ENCODE assay signal across 8 mouse cellular contexts in genomic region chr7:27178324-27179216, GRCm38 (mm10). TPM values are rescaled to one million over a fixed set of nuclear protein-coding genes. Genes with fewer than 3 reads are reported as not detected.
DNase-seq lines count a peak whose midpoint lies in the region; ATAC-seq and TF ChIP-seq lines count a peak whose summit lies in the region.

Gene Rab4b (minus strand): TSS chr7:27178896.

- DNase-seq in G1E (ENCODE audit: low spot score), result peak; percentile 99
- peak; percentile 99 to 100 for DNase-seq in cerebellum, adult 18-20 months
- peak; percentile 97 to 99 for DNase-seq in heart, postnatal 36 days
- peak; percentile 99 to 100 for DNase-seq in layer of hippocampus, adult 2 months (ENCODE audit: low spot score in 2 of 2)
- DNase-seq in lung, embryonic 14.5 days, result peak; percentile 99
- DNase-seq in thymus, adult 2 months, result peak; percentile 100

- no peaks in the 10 kb centered on the region for H3K9me3 ChIP-seq in G1E (replicated peaks)
- no peaks in the 10 kb centered on the region for H3K9me3 ChIP-seq in forebrain, embryonic 16.5 days (ENCODE audit: control insufficient read depth, low read length)
- H3K9me3 ChIP-seq in lung, embryonic 14.5 days (ENCODE audit: low read depth, low read length), result no peaks in the 10 kb centered on the region

- peaks cover 43% of the 10 kb centered on the region for H3K4me1 ChIP-seq in G1E (ENCODE audit: insufficient read depth, low read depth, low read length)
- peaks cover 11% of the 10 kb centered on the region for H3K4me1 ChIP-seq in forebrain, embryonic 16.5 days (replicated peaks; ENCODE audit: control insufficient read depth, insufficient read depth, low read length)
- peaks cover 9% of the 10 kb centered on the region for H3K4me1 ChIP-seq in lung, embryonic 14.5 days (ENCODE audit: insufficient read depth)
- no peaks in the 10 kb centered on the region for H3K4me1 ChIP-seq in olfactory bulb, adult 2 months (ENCODE audit: control insufficient read depth, insufficient read depth, low read length)
- no peaks in the 10 kb centered on the region for H3K4me1 ChIP-seq in thymus, adult 2 months (replicated peaks; ENCODE audit: control insufficient read depth, insufficient read depth, low read length)

- peak within 1 kb of the TSS; percentile 61 for H3K9ac ChIP-seq in forebrain, embryonic 16.5 days (replicated peaks; ENCODE audit: low read depth, low read length)
- H3K9ac ChIP-seq in lung, embryonic 14.5 days, result peak within 1 kb of the TSS; percentile 48

- intact Hi-C loops in heart, postnatal 36 days (cut with DNase I), result loop anchor here (1.0 to 2.0 kb wide), 2 partner anchors 16 to 17 kb away; partner anchors contain the start of gene BC024978

- H3K36me3 ChIP-seq in G1E (replicated peaks), result peaks cover 50% of the 10 kb centered on the region
- H3K36me3 ChIP-seq in forebrain, embryonic 16.5 days (ENCODE audit: control insufficient read depth, insufficient read depth), result peaks cover 7% of the 10 kb centered on the region; the same call in 1 of the 2 replicates
- peaks cover 27% of the 10 kb centered on the region; the same call in 1 of the 2 replicates for H3K36me3 ChIP-seq in lung, embryonic 14.5 days (ENCODE audit: insufficient read depth)
- peaks cover 5% of the 10 kb centered on the region; the same call in 1 of the 2 replicates for H3K36me3 ChIP-seq in thymus, adult 2 months (ENCODE audit: control insufficient read depth, insufficient read depth, low read length)

- H3K27ac ChIP-seq in forebrain, embryonic 16.5 days (ENCODE audit: low read length), result peak within 1 kb of the TSS; percentile 88
- H3K27ac ChIP-seq in layer of hippocampus, adult 2 months, result peak within 1 kb of the TSS; percentile 92
- H3K27ac ChIP-seq in lung, embryonic 14.5 days (ENCODE audit: low read depth), result peak within 1 kb of the TSS; percentile 92
- H3K27ac ChIP-seq in olfactory bulb, adult 2 months (ENCODE audit: insufficient read depth, low read depth, low read length), result peak within 1 kb of the TSS; percentile 85
- peak within 1 kb of the TSS; percentile 69 for H3K27ac ChIP-seq in thymus, adult 2 months (ENCODE audit: control insufficient read depth, insufficient read depth, low read length)

- peak; percentile 92 for ATAC-seq in G1E (ENCODE audit: extremely low read depth, insufficient number of reproducible peaks, low FRiP score, poor library complexity, severe bottlenecking)
- ATAC-seq in forebrain, embryonic 16.5 days, result peak; percentile 98
- ATAC-seq in lung, embryonic 14.5 days (ENCODE audit: insufficient read depth), result peak; percentile 97

- under 1% methylated on average over 52 of the region's 53 CpGs for WGBS in forebrain, embryonic 16.5 days
- under 1% methylated on average over 53 of the region's 53 CpGs for WGBS in lung, embryonic 14.5 days
- WGBS in olfactory bulb, adult 2 months, result under 1% methylated on average over 53 of the region's 53 CpGs
- WGBS in thymus, adult 2 months, result under 1% methylated on average over 53 of the region's 53 CpGs

- TF ChIP-seq CTCF in G1E (IDR thresholded peaks at IDR 0.05; ENCODE audit: low read depth, low read length), result no peak
- peak; percentile 79 for TF ChIP-seq CTCF in layer of hippocampus, adult 2 months (conservative IDR thresholded peaks at IDR 0.05)
- peak; percentile 75 for TF ChIP-seq CTCF in lung, embryonic 14.5 days (IDR thresholded peaks at IDR 0.05; ENCODE audit: low read depth)
- no peak for TF ChIP-seq CTCF in olfactory bulb, adult 2 months (IDR thresholded peaks at IDR 0.05; ENCODE audit: insufficient read depth, low read depth, low read length)
- peak; percentile 72 for TF ChIP-seq CTCF in thymus, adult 2 months (IDR thresholded peaks at IDR 0.05; ENCODE audit: borderline replicate concordance, control insufficient read depth, extremely low read depth, insufficient read depth, low read length, poor library complexity)

- peak within 1 kb of the TSS; percentile 63 for H3K4me2 ChIP-seq in forebrain, embryonic 16.5 days (ENCODE audit: low read length)
- peak within 1 kb of the TSS; percentile 67 for H3K4me2 ChIP-seq in lung, embryonic 14.5 days

- H3K4me3 ChIP-seq in G1E (ENCODE audit: low read depth, low read length), result peak within 1 kb of the TSS; percentile 82
- H3K4me3 ChIP-seq in forebrain, embryonic 16.5 days (replicated peaks; ENCODE audit: low read length), result peak within 1 kb of the TSS; percentile 68
- peak within 1 kb of the TSS; percentile 79 for H3K4me3 ChIP-seq in layer of hippocampus, adult 2 months
- peak within 1 kb of the TSS; percentile 61 for H3K4me3 ChIP-seq in lung, embryonic 14.5 days (ENCODE audit: low read depth, low read length)
- peak within 1 kb of the TSS; percentile 69 for H3K4me3 ChIP-seq in olfactory bulb, adult 2 months (ENCODE audit: insufficient read depth, low read depth, low read length)
- peak within 1 kb of the TSS; percentile 91 for H3K4me3 ChIP-seq in thymus, adult 2 months (ENCODE audit: control insufficient read depth, insufficient read depth, low read length)

- no peaks in the 10 kb centered on the region for H3K27me3 ChIP-seq in G1E (ENCODE audit: insufficient read depth, low read length)
- H3K27me3 ChIP-seq in forebrain, embryonic 16.5 days (replicated peaks; ENCODE audit: control insufficient read depth, insufficient read depth, low read length), result no peaks in the 10 kb centered on the region
- no peaks in the 10 kb centered on the region for H3K27me3 ChIP-seq in lung, embryonic 14.5 days (ENCODE audit: insufficient read depth, low read length)
- H3K27me3 ChIP-seq in thymus, adult 2 months (ENCODE audit: control insufficient read depth, insufficient read depth, low read length), result no peaks in the 10 kb centered on the region

- peak; percentile 36 for TF ChIP-seq POLR2A in olfactory bulb, adult 2 months (IDR thresholded peaks at IDR 0.05; ENCODE audit: insufficient read depth, low read depth, low read length)
- TF ChIP-seq POLR2A in thymus, adult 2 months (IDR thresholded peaks at IDR 0.05; ENCODE audit: control insufficient read depth, extremely low read depth, insufficient read depth, low read length, poor library complexity), result peak; percentile 62

RNA-seq across cellular contexts. Expression of gene Rab4b, which starts in this region (rescaled TPM):
- 36.5 and 37.4 TPM in 2 replicates for total RNA-seq in G1E (2014; fragmentation: Nextera tagmentation)
- total RNA-seq in G1E (2017), result 14.6 and 15.2 TPM in 2 replicates
- polyA plus RNA-seq in G1E (2012), result 182 and 204 TPM in 2 replicates
- 80.8 and 88.3 TPM in 2 replicates for polyA plus RNA-seq in forebrain, embryonic 16.5 days (2015; fragmentation: Nextera tagmentation; extraction: Ambion mirVana)
- total RNA-seq in heart, postnatal 36 days (2021), result 10 to 100 TPM; 14.5 to 15.7 TPM
- 10 to 100 TPM; 97.4 to 98.8 TPM for total RNA-seq in layer of hippocampus, adult 2 months (2021)
- polyA plus RNA-seq in lung, embryonic 14.5 days (2014; fragmentation: Nextera tagmentation; extraction: Ambion mirVana), result 59.4 and 62.1 TPM in 2 replicates
- polyA plus RNA-seq in olfactory bulb, adult 2 months (2012; ENCODE audit: insufficient read depth, insufficient read length, low replicate concordance, missing spikeins), result not detected in 2 replicates
- 127 and 136 TPM in 2 replicates for polyA plus RNA-seq in thymus, adult 2 months (2012; rRNA removed)

Comparison
In these comparisons a context has a peak if more than half of its experiments do, and no peak if none do; other contexts are left out.
1. Peak in every context shown above with its lines: DNase-seq, ATAC-seq, H3K4me3 ChIP-seq and H3K27ac ChIP-seq.
2. RNA of gene Rab4b (polyA plus RNA-seq): 182 to 204 TPM in G1E, 127 to 136 TPM in thymus, adult 2 months, 80.8 to 88.3 TPM in forebrain, embryonic 16.5 days and 59.4 to 62.1 TPM in lung, embryonic 14.5 days; not detected in olfactory bulb, adult 2 months; every median in the first group is over 10 times any median in the second.
3. CTCF ChIP-seq: peak in layer of hippocampus, adult 2 months (single experiment), lung, embryonic 14.5 days (single experiment) and thymus, adult 2 months (single experiment); none in G1E (single experiment) and olfactory bulb, adult 2 months (single experiment).